Mouse (Mus musculus): Measurements from ENCODE around the gene Odf4. TPM values are rescaled to one million over a fixed set of nuclear protein-coding genes. Genes with fewer than 3 reads are reported as not detected.
"Not testable (repeated sequence)": the region's sequence is repeated elsewhere in the genome, so short reads cannot be mapped to it uniquely, and the experiment has no call there.

Odf4 gene
- polyA plus RNA-seq, 1 experiment from 2014 or later: 0.57 TPM

DNA sequence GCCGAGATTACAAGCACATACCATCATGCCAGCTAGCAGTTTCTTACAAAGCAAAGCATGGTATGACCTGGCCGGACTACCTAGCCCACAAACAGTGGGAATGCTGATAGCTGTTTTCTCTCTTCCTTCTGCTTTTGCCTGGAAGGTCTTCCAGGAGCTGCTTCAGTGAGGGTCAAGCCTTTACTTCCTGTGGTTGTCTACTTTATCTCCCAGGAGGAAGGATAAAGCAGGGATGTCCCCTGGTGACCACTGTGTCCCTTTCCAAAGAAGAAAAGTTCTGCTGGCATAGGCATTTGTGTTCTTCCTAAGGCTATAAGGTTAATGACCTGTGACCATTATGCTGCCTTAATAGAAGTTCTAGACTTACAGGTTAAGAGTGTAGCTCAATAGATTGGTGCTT is 36.5 kb upstream of the Odf4 start:
- H3K4me2 ChIP-seq (replicated peaks): no peak overlapping the region
- 83% methylated on average over 2 of the region's 2 CpGs for WGBS
- H3K27me3 ChIP-seq: peaks cover 5% of the 10 kb centered on the region
- no peak for ATAC-seq
- H3K9ac ChIP-seq (replicated peaks): no peak overlapping the region
- peaks cover 10% of the 10 kb centered on the region for H3K4me1 ChIP-seq (replicated peaks)
- H3K27ac ChIP-seq: no peak overlapping the region
- H3K9me3 ChIP-seq: no peaks in the 10 kb centered on the region
- no peak overlapping the region for H3K4me3 ChIP-seq (replicated peaks)
- H3K36me3 ChIP-seq: no peaks in the 10 kb centered on the region

DNA sequence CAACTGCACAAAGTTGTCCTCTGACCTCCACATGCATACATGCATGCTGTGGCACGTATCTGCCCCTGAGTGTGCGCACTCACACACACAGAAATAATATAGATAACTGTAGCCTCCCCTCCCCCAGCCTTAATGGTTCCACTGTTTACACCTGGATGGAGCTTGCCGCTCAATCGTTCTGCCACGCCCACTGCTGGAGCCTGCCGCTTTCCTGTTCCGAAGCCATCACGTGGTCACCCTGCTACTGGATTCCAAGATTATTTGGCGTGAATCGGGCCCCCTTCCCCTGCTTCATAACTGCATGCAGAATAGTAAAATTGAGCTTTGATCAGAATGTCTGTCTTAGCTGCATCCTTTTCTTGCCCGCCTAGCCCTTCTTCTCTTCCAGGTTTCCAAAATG is 35.3 kb upstream of the Odf4 start:
- H3K36me3 ChIP-seq; H3K9me3 ChIP-seq; H3K27ac ChIP-seq; H3K9ac ChIP-seq (replicated peaks); ATAC-seq; H3K4me2 ChIP-seq (replicated peaks); H3K4me3 ChIP-seq (replicated peaks); H3K4me1 ChIP-seq (replicated peaks): not testable (repeated sequence)
- WGBS: 28% methylated on average over 11 of the region's 11 CpGs
- peaks cover 15% of the 10 kb centered on the region for H3K27me3 ChIP-seq

GRCm38 (mm10) chr11:68961596-68961995 is 34.7 kb upstream of the Odf4 start:
- Histone ChIP-seq H3K4me1 (replicated peaks) (no peaks in the 10 kb centered on the region), H3K36me3 (no peaks in the 10 kb centered on the region), H3K9ac (replicated peaks) (no peak overlapping the region), H3K4me2 (replicated peaks) (no peak overlapping the region), H3K9me3 (no peaks in the 10 kb centered on the region), H3K27me3 (peaks cover 20% of the 10 kb centered on the region), H3K4me3 (replicated peaks) (no peak overlapping the region), H3K27ac (no peak overlapping the region)
- no peak for ATAC-seq
- 86% methylated on average over 3 of the region's 3 CpGs for WGBS

- Histone ChIP-seq H3K4me1 (replicated peaks) (peaks cover 10% of the 10 kb centered on the region), H3K9ac (replicated peaks) (no peak overlapping the region), H3K9me3 (no peaks in the 10 kb centered on the region), H3K4me3 (replicated peaks) (no peak overlapping the region), H3K36me3 (no peaks in the 10 kb centered on the region), H3K27ac (no peak overlapping the region), H3K27me3 (peaks cover 53% of the 10 kb centered on the region), H3K4me2 (replicated peaks) (no peak overlapping the region)
- WGBS: 91% methylated on average over 1 of the region's 1 CpGs
- ATAC-seq: no peak
Observed at GRCm38 (mm10) chr11:68957971-68958370, 31.1 kb upstream of the Odf4 start.

- Histone ChIP-seq H3K9ac (replicated peaks) (no peak within 1 kb of the TSS), H3K9me3 (no peaks in the 10 kb centered on the region), H3K4me2 (replicated peaks) (no peak within 1 kb of the TSS), H3K36me3 (no peaks in the 10 kb centered on the region), H3K4me3 (replicated peaks) (no peak within 1 kb of the TSS), H3K27ac (no peak within 1 kb of the TSS), H3K27me3 (peaks cover 53% of the 10 kb centered on the region), H3K4me1 (replicated peaks) (peaks cover 10% of the 10 kb centered on the region)
- WGBS: 35% methylated on average over 8 of the region's 8 CpGs
- ATAC-seq: no peak
Observed at GRCm38 (mm10) chr11:68957308-68957707, 30.4 kb upstream of the Odf4 start, which contains the start of gene Arhgef15. Arhgef15 (minus strand) TSS chr11:68957480.

- Histone ChIP-seq H3K27me3 (peaks cover 58% of the 10 kb centered on the region), H3K4me3 (replicated peaks) (no peak overlapping the region), H3K9me3 (no peaks in the 10 kb centered on the region), H3K4me1 (replicated peaks) (peaks cover 10% of the 10 kb centered on the region), H3K36me3 (no peaks in the 10 kb centered on the region), H3K27ac (no peak overlapping the region), H3K4me2 (replicated peaks) (no peak overlapping the region), H3K9ac (replicated peaks) (no peak overlapping the region)
- ATAC-seq: no peak
- WGBS: 32% methylated on average over 13 of the region's 13 CpGs
Observed at GRCm38 (mm10) chr11:68956697-68957096, 29.8 kb upstream of the Odf4 start.

- H3K4me3 ChIP-seq (replicated peaks): no peak overlapping the region
- no peak for ATAC-seq
- H3K27ac ChIP-seq: no peak overlapping the region
- peaks cover 10% of the 10 kb centered on the region for H3K4me1 ChIP-seq (replicated peaks)
- H3K9ac ChIP-seq (replicated peaks): no peak overlapping the region
- H3K4me2 ChIP-seq (replicated peaks): no peak overlapping the region
- peaks cover 64% of the 10 kb centered on the region for H3K27me3 ChIP-seq
- no peaks in the 10 kb centered on the region for H3K36me3 ChIP-seq
- no peaks in the 10 kb centered on the region for H3K9me3 ChIP-seq
- 52% methylated on average over 3 of the region's 3 CpGs for WGBS
Observed at GRCm38 (mm10) chr11:68956107-68956506, 29.2 kb upstream of the Odf4 start.

DNA sequence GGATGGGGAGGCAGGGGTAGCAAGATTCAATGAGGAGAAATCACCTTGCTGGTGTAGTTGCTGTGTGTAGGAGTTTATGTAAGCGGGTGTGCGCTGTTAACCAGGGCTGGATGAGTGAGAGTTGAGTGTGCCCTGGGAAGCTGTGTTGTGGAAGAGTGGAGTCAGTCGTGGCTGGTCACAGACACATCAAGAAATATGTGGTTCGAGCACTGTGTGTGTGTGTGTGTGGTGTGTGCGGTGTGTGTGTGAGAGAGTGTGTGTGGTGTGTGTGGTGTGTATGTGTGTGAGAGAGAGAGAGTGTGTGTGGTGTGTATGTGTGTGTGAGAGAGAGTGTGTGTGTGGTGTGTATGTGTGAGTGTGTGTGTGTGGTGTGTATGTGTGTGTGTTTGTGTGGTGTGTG is 28.6 kb upstream of the Odf4 start:
- ATAC-seq: no peak
- Histone ChIP-seq H3K9ac (replicated peaks) (no peak overlapping the region), H3K36me3 (no peaks in the 10 kb centered on the region), H3K4me2 (replicated peaks) (peak overlapping the region; percentile 62), H3K4me1 (replicated peaks) (peaks cover 10% of the 10 kb centered on the region), H3K4me3 (replicated peaks) (peak overlapping the region; percentile 36; the same call in 1 of the 2 replicates), H3K27ac (no peak overlapping the region), H3K9me3 (no peaks in the 10 kb centered on the region), H3K27me3 (peaks cover 67% of the 10 kb centered on the region)
- WGBS: 70% methylated on average over 5 of the region's 5 CpGs

- Histone ChIP-seq H3K27me3 (peaks cover 67% of the 10 kb centered on the region), H3K4me1 (replicated peaks) (peaks cover 10% of the 10 kb centered on the region), H3K4me2 (replicated peaks) (peak overlapping the region; percentile 62), H3K9ac (replicated peaks) (peak overlapping the region; percentile 63), H3K4me3 (replicated peaks) (peak overlapping the region; percentile 36), H3K27ac (no peak overlapping the region), H3K36me3 (no peaks in the 10 kb centered on the region), H3K9me3 (no peaks in the 10 kb centered on the region)
- no peak for ATAC-seq
- WGBS: 2% methylated on average over 17 of the region's 17 CpGs
Observed at GRCm38 (mm10) chr11:68954408-68954807, 27.5 kb upstream of the Odf4 start.

- Histone ChIP-seq H3K9me3 (no peaks in the 10 kb centered on the region), H3K27ac (no peak overlapping the region), H3K4me2 (replicated peaks) (peak overlapping the region; percentile 62; the same call in 1 of the 2 replicates), H3K4me3 (replicated peaks) (peak overlapping the region; percentile 36), H3K27me3 (peaks cover 67% of the 10 kb centered on the region), H3K4me1 (replicated peaks) (peaks cover 10% of the 10 kb centered on the region), H3K36me3 (no peaks in the 10 kb centered on the region), H3K9ac (replicated peaks) (no peak overlapping the region)
- WGBS: 6% methylated on average over 13 of the region's 13 CpGs
- ATAC-seq: no peak
Observed at GRCm38 (mm10) chr11:68953903-68954302, 27.0 kb upstream of the Odf4 start.

- peak overlapping the region; percentile 50 for H3K4me2 ChIP-seq (replicated peaks)
- WGBS: 6% methylated on average over 12 of the region's 12 CpGs
- peaks cover 29% of the 10 kb centered on the region for H3K27me3 ChIP-seq
- H3K4me1 ChIP-seq (replicated peaks): 0 out of 2 replicates have a peak, but pooled peaks cover 8% of the 10 kb centered on the region
- peak; percentile 89 for ATAC-seq
- H3K27ac ChIP-seq: peak overlapping the region; percentile 74
- no peaks in the 10 kb centered on the region for H3K36me3 ChIP-seq
- peak overlapping the region; percentile 41 for H3K4me3 ChIP-seq (replicated peaks)
- peak overlapping the region; percentile 15 for H3K9ac ChIP-seq (replicated peaks)
- H3K9me3 ChIP-seq: no peaks in the 10 kb centered on the region
Observed at GRCm38 (mm10) chr11:68947542-68947993, 20.7 kb upstream of the Odf4 start.

DNA sequence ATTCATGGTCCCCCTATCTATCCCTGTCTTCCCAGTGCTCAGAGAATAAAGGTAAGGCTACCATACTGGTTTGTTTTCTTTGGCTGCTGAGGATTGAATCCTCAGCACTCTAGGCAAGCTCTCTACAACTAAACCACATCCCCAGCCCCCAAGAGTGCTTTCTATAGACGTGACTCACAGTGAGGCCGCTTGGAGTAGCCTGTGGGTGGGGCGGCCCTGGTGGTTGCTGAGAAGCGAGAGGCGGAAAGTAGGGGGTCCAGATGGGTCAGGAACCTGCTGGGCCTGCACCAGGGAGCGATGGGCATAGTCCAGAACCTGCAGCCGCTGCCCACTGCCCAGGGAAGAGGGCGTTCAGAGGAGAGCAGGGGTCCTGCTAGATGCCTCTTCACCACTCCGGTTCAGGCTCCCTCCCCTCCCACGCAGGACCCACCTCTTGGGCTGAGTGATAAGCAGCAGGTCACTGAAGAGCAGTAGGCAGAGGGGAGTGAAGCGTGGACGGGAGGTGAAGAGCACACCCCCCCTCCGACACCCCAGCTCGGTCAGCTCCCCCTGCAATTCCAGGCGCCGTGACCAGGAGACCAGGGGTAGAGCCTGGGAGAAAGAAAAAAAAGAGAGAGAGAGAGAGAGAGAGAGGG is 20.0 kb upstream of the Odf4 start:
- Histone ChIP-seq H3K9me3 (no peaks in the 10 kb centered on the region), H3K9ac (replicated peaks) (peak overlapping the region; percentile 57), H3K27ac (peak overlapping the region; percentile 74), H3K4me3 (replicated peaks) (peak overlapping the region; percentile 41), H3K27me3 (peaks cover 27% of the 10 kb centered on the region), H3K36me3 (no peaks in the 10 kb centered on the region), H3K4me1 (replicated peaks) (0 out of 2 replicates have a peak, but pooled peaks cover 8% of the 10 kb centered on the region), H3K4me2 (replicated peaks) (peak overlapping the region; percentile 50)
- peak; percentile 75 for ATAC-seq
- 13% methylated on average over 16 of the region's 16 CpGs for WGBS
